Mouse (Mus musculus): ENCODE measurements around the gene Myo5c. TPM values are rescaled to one million over a fixed set of nuclear protein-coding genes. Genes with fewer than 3 reads are reported as not detected.
A peak's percentile ranks its signal among the peaks of the same experiment; 100 is the strongest.

Myo5c gene
- polyA plus RNA-seq, 1 experiment = 5.0 TPM

GRCm38 (mm10) chr9:75313138-75313831, 81.5 kb downstream of the Myo5c start:
- Histone ChIP-seq H3K27ac (ENCODE audit: insufficient read depth, low read length) (0 out of 2 replicates have a peak overlapping the region, but pooled peaks have one; percentile 67), H3K4me3 (ENCODE audit: insufficient read depth, low read length) (peak overlapping the region; percentile 87)
- TF ChIP-seq POLR2A (IDR thresholded peaks at IDR 0.05; ENCODE audit: extremely low read depth, insufficient read depth, low read length) = no peak
- no peak for TF ChIP-seq CTCF (IDR thresholded peaks at IDR 0.05; ENCODE audit: extremely low read depth, insufficient read depth, low read length)

GRCm38 (mm10) chr9:75313832-75314516, 82.2 kb downstream of the Myo5c start:
- Histone ChIP-seq H3K4me3 (ENCODE audit: insufficient read depth, low read length) (peak overlapping the region; percentile 87), H3K27ac (ENCODE audit: insufficient read depth, low read length) (peak overlapping the region; percentile 94)
- TF ChIP-seq CTCF (IDR thresholded peaks at IDR 0.05; ENCODE audit: extremely low read depth, insufficient read depth, low read length) (no peak), POLR2A (IDR thresholded peaks at IDR 0.05; ENCODE audit: extremely low read depth, insufficient read depth, low read length) (peak; percentile 37; the same call in 1 of the 2 replicates)

More at GRCm38 (mm10) chr9:75313138-75313831, 81.5 kb downstream of the Myo5c start:
- H3K4me1 ChIP-seq (ENCODE audit: control insufficient read depth, insufficient read depth, low read length) = peaks cover 9% of the 10 kb centered on the region

GRCm38 (mm10) chr9:75314517-75315105, 82.8 kb downstream of the Myo5c start:
- TF ChIP-seq POLR2A (IDR thresholded peaks at IDR 0.05; ENCODE audit: extremely low read depth, insufficient read depth, low read length) (no peak), CTCF (IDR thresholded peaks at IDR 0.05; ENCODE audit: extremely low read depth, insufficient read depth, low read length) (no peak)
- peak overlapping the region; percentile 87 for H3K4me3 ChIP-seq (ENCODE audit: insufficient read depth, low read length)
- H3K27ac ChIP-seq (ENCODE audit: insufficient read depth, low read length) = peak overlapping the region; percentile 94
- peaks cover 15% of the 10 kb centered on the region for H3K4me1 ChIP-seq (ENCODE audit: control insufficient read depth, insufficient read depth, low read length)

More at GRCm38 (mm10) chr9:75313832-75314516, 82.2 kb downstream of the Myo5c start:
- peaks cover 13% of the 10 kb centered on the region for H3K4me1 ChIP-seq (ENCODE audit: control insufficient read depth, insufficient read depth, low read length)

- Histone ChIP-seq H3K27ac (ENCODE audit: insufficient read depth, low read length) (no peak overlapping the region), H3K4me1 (ENCODE audit: control insufficient read depth, insufficient read depth, low read length) (peaks cover 18% of the 10 kb centered on the region), H3K4me3 (ENCODE audit: insufficient read depth, low read length) (peak overlapping the region; percentile 87)
- TF ChIP-seq CTCF (IDR thresholded peaks at IDR 0.05; ENCODE audit: extremely low read depth, insufficient read depth, low read length) (no peak), POLR2A (IDR thresholded peaks at IDR 0.05; ENCODE audit: extremely low read depth, insufficient read depth, low read length) (no peak)
Measured at GRCm38 (mm10) chr9:75315238-75315637, 83.4 kb downstream of the Myo5c start.

- no peak for TF ChIP-seq POLR2A (IDR thresholded peaks at IDR 0.05; ENCODE audit: extremely low read depth, insufficient read depth, low read length)
- TF ChIP-seq CTCF (IDR thresholded peaks at IDR 0.05; ENCODE audit: extremely low read depth, insufficient read depth, low read length) = no peak
- Histone ChIP-seq H3K4me3 (ENCODE audit: insufficient read depth, low read length) (no peak overlapping the region), H3K4me1 (ENCODE audit: control insufficient read depth, insufficient read depth, low read length) (peaks cover 24% of the 10 kb centered on the region), H3K27ac (ENCODE audit: insufficient read depth, low read length) (no peak overlapping the region)
Measured at GRCm38 (mm10) chr9:75316771-75317170, 85.0 kb downstream of the Myo5c start.

GRCm38 (mm10) chr9:75318196-75318595, 86.4 kb downstream of the Myo5c start:
- H3K27ac ChIP-seq (ENCODE audit: insufficient read depth, low read length) = no peak overlapping the region
- no peak overlapping the region for H3K4me3 ChIP-seq (ENCODE audit: insufficient read depth, low read length)
- peaks cover 31% of the 10 kb centered on the region for H3K4me1 ChIP-seq (ENCODE audit: control insufficient read depth, insufficient read depth, low read length)
- TF ChIP-seq POLR2A (IDR thresholded peaks at IDR 0.05; ENCODE audit: extremely low read depth, insufficient read depth, low read length) = no peak
- no peak for TF ChIP-seq CTCF (IDR thresholded peaks at IDR 0.05; ENCODE audit: extremely low read depth, insufficient read depth, low read length)

- H3K4me1 ChIP-seq (ENCODE audit: control insufficient read depth, insufficient read depth, low read length) = peaks cover 32% of the 10 kb centered on the region
- no peak overlapping the region for H3K4me3 ChIP-seq (ENCODE audit: insufficient read depth, low read length)
- H3K27ac ChIP-seq (ENCODE audit: insufficient read depth, low read length) = peak overlapping the region; percentile 18; the same call in 1 of the 2 replicates
- TF ChIP-seq CTCF (IDR thresholded peaks at IDR 0.05; ENCODE audit: extremely low read depth, insufficient read depth, low read length) = 0 out of 2 replicates have a peak, but pooled peaks have one; percentile 18
- peak; percentile 24; the same call in 1 of the 2 replicates for TF ChIP-seq POLR2A (IDR thresholded peaks at IDR 0.05; ENCODE audit: extremely low read depth, insufficient read depth, low read length)
Measured at GRCm38 (mm10) chr9:75319365-75319764, 87.5 kb downstream of the Myo5c start.

GRCm38 (mm10) chr9:75322099-75322885, 90.5 kb downstream of the Myo5c start:
- Histone ChIP-seq H3K27ac (ENCODE audit: insufficient read depth, low read length) (peak overlapping the region; percentile 91), H3K4me3 (ENCODE audit: insufficient read depth, low read length) (no peak overlapping the region), H3K4me1 (ENCODE audit: control insufficient read depth, insufficient read depth, low read length) (peaks cover 27% of the 10 kb centered on the region)
- 0 out of 2 replicates have a peak, but pooled peaks have one; percentile 12 for TF ChIP-seq CTCF (IDR thresholded peaks at IDR 0.05; ENCODE audit: extremely low read depth, insufficient read depth, low read length)
- TF ChIP-seq POLR2A (IDR thresholded peaks at IDR 0.05; ENCODE audit: extremely low read depth, insufficient read depth, low read length) = no peak

- Histone ChIP-seq H3K4me1 (ENCODE audit: control insufficient read depth, insufficient read depth, low read length) (peaks cover 10% of the 10 kb centered on the region), H3K4me3 (ENCODE audit: insufficient read depth, low read length) (no peak overlapping the region), H3K27ac (ENCODE audit: insufficient read depth, low read length) (no peak overlapping the region)
- TF ChIP-seq POLR2A (IDR thresholded peaks at IDR 0.05; ENCODE audit: extremely low read depth, insufficient read depth, low read length) (no peak), CTCF (IDR thresholded peaks at IDR 0.05; ENCODE audit: extremely low read depth, insufficient read depth, low read length) (no peak)
Measured at GRCm38 (mm10) chr9:75328047-75328446, 96.2 kb downstream of the Myo5c start.

Data from cortical plate, adult 2 months (tissue).